Mouse (Mus musculus) heart, postnatal 14 days (tissue): ENCODE data around the gene Ppp2r2c. TPM values are rescaled to one million over a fixed set of nuclear protein-coding genes. Genes with fewer than 3 reads are reported as not detected.

Experiments used
- DNase-seq, 2 experiments: peaks; one replicate each; pipeline ENCODE4 v3.0.0; 2021 to 2022
- intact Hi-C: fragments of 180-260 bp; cut with DNase I; formaldehyde crosslinking; loops from one replicate; pipeline ENCODE4 v1.15.1; 2025
- total RNA-seq, 2 experiments: library from RNA; stranded (reverse); gene quantifications; 2 replicates each; pipeline ENCODE4 v1.2.3; 2021

The Ppp2r2c gene
- total RNA-seq, 2 experiments from 2014 or later = 0.10 to 0.12 TPM

- DNase-seq = no peak
- intact Hi-C loops = no loop called here
These were observed 92.2 kb downstream of the Ppp2r2c start for GRCm38 (mm10) chr5:36960501-36960900.

GRCm38 (mm10) chr5:36971587-36971986 is 103.3 kb downstream of the Ppp2r2c start:
- intact Hi-C loops = no loop called here
- DNase-seq = no peak

GRCm38 (mm10) chr5:36975336-36975735 is 107.0 kb downstream of the Ppp2r2c start:
- DNase-seq = no peak
- intact Hi-C loops = no loop called here

- DNase-seq = no peak
These were observed 109.5 kb downstream of the Ppp2r2c start for GRCm38 (mm10) chr5:36977809-36978208.

GRCm38 (mm10) chr5:36979001-36979400 is 110.7 kb downstream of the Ppp2r2c start:
- intact Hi-C loops = no loop called here
- DNase-seq = no peak

More at GRCm38 (mm10) chr5:36977809-36978208, 109.5 kb downstream of the Ppp2r2c start:
- intact Hi-C loops = no loop called here

GRCm38 (mm10) chr5:36979631-36980030 is 111.3 kb downstream of the Ppp2r2c start:
- intact Hi-C loops = no loop called here

GRCm38 (mm10) chr5:36982271-36982670 is 114.0 kb downstream of the Ppp2r2c start:
- intact Hi-C loops = no loop called here
- no peak for DNase-seq

More at GRCm38 (mm10) chr5:36979631-36980030, 111.3 kb downstream of the Ppp2r2c start:
- no peak for DNase-seq

- intact Hi-C loops = no loop called here
- DNase-seq = no peak
These were observed 118.3 kb downstream of the Ppp2r2c start for GRCm38 (mm10) chr5:36986617-36987016.

- DNase-seq = no peak
- intact Hi-C loops = no loop called here
These were observed 119.9 kb downstream of the Ppp2r2c start for GRCm38 (mm10) chr5:36988124-36988780.

GRCm38 (mm10) chr5:36988781-36989624 is 120.7 kb downstream of the Ppp2r2c start, which contains the start of gene Wfs1:
Wfs1 (minus strand) TSS chr5:36989205.
- intact Hi-C loops = no loop called here

GRCm38 (mm10) chr5:36989625-36989977 is 121.3 kb downstream of the Ppp2r2c start:
- intact Hi-C loops = no loop called here
- DNase-seq = no peak

More at GRCm38 (mm10) chr5:36988781-36989624, 120.7 kb downstream of the Ppp2r2c start, which contains the start of gene Wfs1:
- peak; percentile 97 for DNase-seq

GRCm38 (mm10) chr5:36990196-36990595 is 121.9 kb downstream of the Ppp2r2c start:
- no peak for DNase-seq
- intact Hi-C loops = no loop called here

- no peak for DNase-seq
- intact Hi-C loops = no loop called here
These were observed 122.5 kb downstream of the Ppp2r2c start for GRCm38 (mm10) chr5:36990631-36991350.

GRCm38 (mm10) chr5:36996410-36996809 is 128.1 kb downstream of the Ppp2r2c start:
- intact Hi-C loops = no loop called here
- no peak for DNase-seq

- intact Hi-C loops = no loop called here
- DNase-seq = peak in 1 of 2 experiments; percentile 19
These were observed 129.7 kb downstream of the Ppp2r2c start for GRCm38 (mm10) chr5:36997996-36998395.

GRCm38 (mm10) chr5:37001002-37001401 is 132.7 kb downstream of the Ppp2r2c start:
- intact Hi-C loops = loop anchor here (5.0 kb wide), 1 partner anchor 169 kb away; the partner anchor contains the start of gene Man2b2
- no peak for DNase-seq

GRCm38 (mm10) chr5:37002001-37002400 is 133.7 kb downstream of the Ppp2r2c start:
- intact Hi-C loops = loop anchor here (1.0 to 5.0 kb wide), 3 partner anchors 43 to 170 kb away; partner anchors contain the start of gene Man2b2

More at GRCm38 (mm10) chr5:37002001-37002400, 133.7 kb downstream of the Ppp2r2c start:
- DNase-seq = peak; percentile 72 to 82
